Mouse (Mus musculus): ENCODE measurements around the gene Sema3a. TPM values are rescaled to one million over a fixed set of nuclear protein-coding genes. Genes with fewer than 3 reads are reported as not detected.

Gene Sema3a
- polyA plus RNA-seq, 1 experiment = 0.24 TPM

DNA sequence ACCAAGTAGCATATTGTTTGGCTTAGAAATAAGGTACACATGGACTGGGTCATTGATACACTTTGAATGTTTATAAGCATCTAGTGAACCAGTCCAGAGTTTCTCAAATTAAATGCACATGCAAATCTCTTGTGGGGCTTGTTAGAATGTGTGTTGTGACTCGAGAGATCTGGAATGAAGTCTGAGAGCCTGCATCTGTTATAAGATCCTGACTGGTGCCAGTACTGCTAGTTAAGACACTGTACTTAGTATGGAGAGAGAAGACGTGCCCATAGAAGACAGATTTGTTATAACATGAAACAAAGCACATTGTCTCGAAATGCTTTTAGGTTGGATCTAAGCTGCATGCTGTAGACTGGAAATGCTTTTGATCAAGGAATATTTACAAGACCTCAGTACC is 511.0 kb downstream of the Sema3a start:
- TF ChIP-seq CTCF (IDR thresholded peaks at IDR 0.05; ENCODE audit: low read depth, low read length) = no peak
- TF ChIP-seq POLR2A (IDR thresholded peaks at IDR 0.05; ENCODE audit: insufficient read depth, low read length) = no peak
- TF ChIP-seq EP300 (IDR thresholded peaks at IDR 0.05; ENCODE audit: insufficient read depth, low read depth, low read length) = no peak
- Histone ChIP-seq H3K4me3 (ENCODE audit: low read depth, low read length) (no peak overlapping the region), H3K4me1 (ENCODE audit: control insufficient read depth, insufficient read depth, low read length) (no peaks in the 10 kb centered on the region), H3K9ac (ENCODE audit: low read depth, poor library complexity, severe bottlenecking) (no peak overlapping the region), H3K9me3 (replicated peaks; ENCODE audit: control insufficient read depth, insufficient read depth, low read length, poor library complexity, severe bottlenecking) (no peaks in the 10 kb centered on the region), H3K36me3 (ENCODE audit: control insufficient read depth, insufficient read depth, low read length, poor library complexity, severe bottlenecking) (no peaks in the 10 kb centered on the region), H3K27ac (ENCODE audit: insufficient read depth, low read length) (no peak overlapping the region), H3K27me3 (ENCODE audit: control insufficient read depth, insufficient read depth, low read length, poor library complexity, severe bottlenecking) (no peaks in the 10 kb centered on the region)

All from ES-Bruce4 (cell line).